Mouse (Mus musculus): ENCODE measurements around the gene Kcnh3.

Gene Kcnh3

DNA sequence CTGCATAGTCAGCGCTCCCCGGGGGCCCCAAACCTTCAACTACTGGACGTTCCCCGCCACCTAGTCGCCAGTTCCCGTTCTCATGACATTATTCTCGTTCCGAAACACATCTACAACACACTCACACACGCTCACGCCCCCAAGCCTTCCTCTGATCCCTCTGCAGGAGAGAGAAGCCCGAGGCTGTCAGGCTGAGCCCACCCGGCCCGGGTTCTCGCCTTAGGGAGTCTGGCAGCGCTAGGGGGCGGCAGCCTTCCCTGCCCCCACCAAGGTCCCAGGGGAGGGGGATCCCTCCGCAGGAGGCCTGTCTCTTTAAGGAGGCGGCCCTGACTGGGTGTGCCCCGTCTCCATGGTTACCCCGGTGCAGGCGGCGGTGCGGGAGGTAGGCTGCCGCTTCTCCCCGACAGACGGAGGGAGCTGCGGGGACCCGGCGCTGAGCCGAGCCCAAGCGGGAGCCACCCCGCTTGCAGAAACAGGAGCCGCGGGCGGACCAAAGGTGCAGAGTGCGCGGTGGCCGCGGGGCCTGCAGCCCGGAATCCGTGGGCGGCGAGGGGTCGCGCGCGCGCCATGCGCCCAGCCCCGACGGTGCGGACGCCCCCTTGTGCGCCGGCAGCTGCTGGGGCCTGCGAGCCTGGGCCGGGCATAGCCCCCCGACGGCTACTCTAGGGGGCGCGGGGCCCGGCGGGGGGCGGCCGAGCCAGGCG lies at the start of gene Kcnh3:
Gene Kcnh3 (plus strand): TSS at position 654 of the 704 bp plus-strand sequence.
- DNase-seq, result peak; percentile 62

DNA sequence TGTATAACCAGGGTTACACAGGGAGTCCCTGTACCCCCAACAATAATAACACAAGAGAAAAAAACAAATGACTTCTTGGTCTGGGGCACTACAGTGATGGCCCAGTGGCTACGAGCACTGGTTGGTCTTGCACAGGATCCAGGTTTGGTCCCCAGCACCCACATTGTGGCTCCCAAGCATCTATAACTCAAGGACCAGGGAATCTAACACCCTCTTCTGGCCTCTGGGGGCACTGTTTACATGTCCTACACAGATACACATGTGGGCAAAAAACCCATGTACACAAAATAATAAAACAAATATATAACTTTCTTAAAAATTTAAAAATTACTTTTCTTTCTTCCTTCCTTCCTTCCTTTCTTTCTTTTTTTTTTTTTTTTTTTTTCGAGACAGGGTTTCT lies 45.0 kb upstream of the Kcnh3 start:
- DNase-seq, result no peak

DNA sequence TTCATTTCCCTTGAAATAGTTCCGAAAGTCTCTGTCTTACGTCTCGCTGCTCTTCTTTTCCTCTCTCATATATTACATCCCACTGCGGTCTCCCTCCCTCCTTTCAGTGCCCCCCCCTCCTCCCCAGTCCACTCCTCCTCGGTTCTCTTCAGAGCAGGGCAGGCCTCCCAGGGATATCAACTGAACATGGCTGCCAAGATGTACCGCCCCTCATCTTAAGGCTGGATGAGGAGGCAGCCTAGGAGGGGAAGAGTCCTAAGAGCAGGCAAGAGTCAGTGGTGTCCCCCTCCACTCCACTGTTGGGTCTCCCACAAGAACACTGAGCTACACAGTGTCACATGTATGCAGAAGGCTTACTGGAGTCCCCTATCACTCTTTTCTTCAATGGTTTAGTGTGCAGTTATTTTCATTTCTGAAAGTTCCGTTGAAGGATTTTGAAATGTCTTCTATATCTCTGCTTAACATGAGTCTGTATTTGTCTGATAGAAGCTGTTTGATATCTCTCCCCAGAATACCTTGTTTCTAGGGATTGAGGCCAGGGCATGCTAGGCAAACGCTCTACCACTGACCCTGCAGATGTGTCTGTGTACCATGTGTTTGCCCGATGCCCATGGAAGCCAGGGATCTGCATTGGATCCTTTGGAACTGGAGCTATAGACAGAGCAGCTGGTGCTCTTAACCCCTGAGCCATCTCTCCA lies 40.3 kb upstream of the Kcnh3 start:
- DNase-seq, result no peak

DNA sequence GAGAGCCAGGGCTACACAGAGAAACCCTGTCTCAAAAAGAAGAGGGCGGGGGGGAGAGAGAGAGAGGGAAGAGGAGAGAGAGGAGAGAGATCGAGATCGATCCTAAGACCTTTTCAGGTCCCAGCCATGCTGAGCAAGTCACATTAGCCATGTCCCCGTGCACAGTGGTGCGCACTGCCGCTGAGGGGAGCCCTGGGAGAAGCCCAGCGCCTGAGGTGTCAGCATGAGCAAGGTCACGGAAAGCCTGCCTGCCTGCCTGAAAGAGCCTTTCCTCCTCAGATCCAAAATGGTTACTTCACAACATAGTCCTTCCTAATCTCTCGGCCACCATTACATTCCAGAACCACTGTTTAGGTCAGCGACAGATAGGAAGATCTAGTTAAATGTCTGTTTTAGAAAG lies 30.3 kb upstream of the Kcnh3 start:
- no peak for DNase-seq

DNA sequence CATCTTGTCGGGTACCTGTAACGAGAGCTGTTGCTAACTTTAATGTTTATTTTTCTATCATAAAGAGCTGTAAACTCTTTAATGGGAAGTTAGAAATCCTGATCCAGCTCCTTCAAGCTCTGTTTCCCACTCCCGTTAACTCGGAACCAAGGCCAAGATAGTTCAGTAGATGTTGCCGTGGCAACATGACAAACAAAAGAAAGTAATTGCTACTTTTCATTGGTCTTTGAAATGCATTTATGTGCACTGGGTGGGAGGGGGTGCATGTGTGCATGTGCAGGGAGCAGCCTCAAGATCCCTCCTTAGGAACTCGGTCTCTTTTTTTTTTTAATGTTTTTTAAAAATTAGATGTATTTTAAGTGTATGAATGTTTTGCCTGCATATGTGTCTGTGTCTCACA lies 29.6 kb upstream of the Kcnh3 start:
- DNase-seq, result no peak

DNA sequence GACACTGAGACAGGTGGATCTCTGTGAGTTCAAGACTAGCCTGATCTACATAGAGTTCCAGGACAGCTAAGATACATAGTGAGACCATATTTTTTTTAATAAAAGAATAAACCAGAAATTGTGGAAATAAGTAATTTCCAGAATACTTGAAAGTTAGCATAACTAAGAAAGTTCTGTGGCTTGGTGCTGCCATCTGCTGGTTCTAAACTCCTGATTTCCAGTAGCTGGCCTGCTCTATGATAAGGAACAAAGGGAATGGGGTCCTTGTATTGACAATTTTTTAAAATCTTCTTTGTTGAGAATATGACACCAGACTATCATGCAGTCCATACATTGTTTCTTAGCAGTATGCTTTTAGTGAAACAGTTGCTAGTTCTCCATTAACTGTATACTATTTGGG lies 25.9 kb upstream of the Kcnh3 start:
- DNase-seq, result peak; percentile 59

DNA sequence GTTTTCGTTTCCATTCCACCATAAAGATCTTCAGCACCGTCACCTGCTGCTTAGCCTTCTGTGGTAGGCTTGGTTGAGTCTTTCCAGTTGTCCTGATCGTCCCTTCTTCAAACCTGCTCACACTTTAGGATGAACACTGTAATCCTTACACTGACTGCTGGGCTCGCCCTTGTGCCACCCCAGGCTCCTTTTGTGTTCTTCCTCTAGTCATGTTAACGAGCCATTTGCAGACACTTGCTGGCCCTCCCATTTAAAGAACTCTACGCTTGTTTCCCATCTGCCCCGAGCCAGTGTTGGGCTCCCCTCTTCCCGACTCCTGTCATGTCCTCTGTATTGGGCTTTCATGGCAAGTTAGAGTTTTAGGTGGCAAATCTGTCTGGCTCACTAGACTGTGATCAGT lies 18.7 kb upstream of the Kcnh3 start:
- DNase-seq, result no peak

DNA sequence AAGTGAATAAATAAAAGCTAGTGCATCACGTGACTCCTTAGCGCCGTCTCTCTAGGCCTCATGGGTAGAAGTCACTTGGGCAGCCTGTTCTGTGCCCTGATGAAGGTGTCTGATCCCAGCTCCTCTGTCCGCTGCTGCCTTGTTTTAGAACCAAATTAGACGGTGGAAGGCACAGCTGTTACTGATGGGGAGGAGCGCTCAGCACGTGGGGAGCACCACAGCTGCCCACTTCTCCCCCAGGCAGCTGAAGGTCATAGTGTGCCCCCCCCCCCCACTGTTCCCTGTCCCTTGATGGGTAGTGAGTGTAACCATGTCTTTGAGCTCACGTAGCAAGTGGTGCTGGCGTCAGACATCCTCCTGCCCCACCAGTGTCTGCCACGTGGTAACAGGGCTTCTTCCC lies 11.5 kb upstream of the Kcnh3 start:
- DNase-seq, result no peak

DNA sequence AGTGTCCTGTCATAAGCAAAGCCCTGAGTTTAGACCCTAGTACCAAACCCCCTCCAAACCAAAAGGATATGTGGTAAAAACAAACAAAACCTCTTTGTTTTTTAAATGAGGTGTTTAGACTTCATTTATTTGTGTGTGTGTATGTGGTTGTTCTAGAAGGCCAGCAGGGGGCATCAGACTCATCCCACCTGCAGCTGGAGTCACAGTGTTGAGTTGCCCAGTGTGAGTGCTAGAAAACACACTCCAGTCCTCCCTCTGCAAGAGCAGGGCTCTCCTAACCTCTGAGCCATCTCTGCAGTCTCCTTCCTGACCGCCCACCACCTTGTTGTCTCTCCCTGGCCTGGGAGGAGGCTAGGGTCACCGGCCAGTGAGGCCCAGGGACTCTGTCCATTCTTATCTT lies 9.7 kb upstream of the Kcnh3 start:
- peak; percentile 20 for DNase-seq

DNA sequence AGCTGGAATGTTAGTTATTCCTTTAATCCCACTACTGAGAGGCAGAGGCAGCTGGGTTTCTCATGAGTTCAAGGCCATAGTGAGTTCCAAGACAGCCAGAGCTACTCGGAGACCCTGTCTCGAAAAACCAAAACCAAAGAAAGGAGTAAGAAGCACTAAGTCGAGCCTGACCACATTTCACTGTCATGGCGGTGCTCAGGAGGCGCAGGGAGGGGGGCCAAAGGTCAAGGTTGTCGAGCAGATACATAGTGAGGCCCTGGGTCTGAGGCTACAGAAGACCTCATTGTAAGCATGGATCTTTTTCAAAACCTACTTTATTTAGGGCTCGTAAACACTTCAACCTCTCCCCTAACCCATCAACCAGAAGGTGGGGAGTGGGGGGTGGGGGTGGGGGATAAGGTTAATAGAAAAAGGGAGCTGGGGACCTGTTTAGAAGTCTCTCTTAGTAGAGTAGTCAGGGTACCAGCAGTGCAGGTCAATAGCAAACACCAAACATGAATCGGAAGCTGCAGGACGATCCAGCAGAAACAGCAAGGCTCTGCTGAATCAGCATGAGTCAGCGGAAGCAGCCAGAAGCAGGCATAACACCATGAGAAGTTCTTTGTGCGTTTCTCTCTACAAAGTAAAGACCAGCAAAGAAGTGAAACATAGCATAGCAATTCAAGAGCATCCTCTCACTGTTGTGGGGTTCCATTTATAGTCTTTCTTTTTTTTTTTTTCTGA lies 8.8 kb upstream of the Kcnh3 start:
- no peak for DNase-seq

DNA sequence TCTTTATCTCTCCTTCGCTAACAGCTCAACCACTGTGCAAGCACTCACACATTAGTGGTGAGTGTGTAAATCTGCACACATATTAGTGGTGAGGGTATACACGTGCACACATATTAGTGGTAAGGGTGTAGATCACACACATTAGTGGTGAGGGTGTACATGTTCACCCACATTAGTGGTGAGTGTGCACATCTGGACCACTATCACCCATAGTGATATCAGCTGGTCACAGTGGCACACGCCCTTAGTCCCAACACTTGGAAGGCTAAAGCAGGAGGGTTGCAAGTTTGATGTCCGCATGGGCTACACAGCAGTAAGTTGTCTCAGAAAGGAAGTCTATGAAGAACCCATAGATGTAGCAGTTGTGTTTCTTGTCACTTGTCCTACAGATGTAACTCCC lies 7.0 kb upstream of the Kcnh3 start:
- DNase-seq, result no peak

DNA sequence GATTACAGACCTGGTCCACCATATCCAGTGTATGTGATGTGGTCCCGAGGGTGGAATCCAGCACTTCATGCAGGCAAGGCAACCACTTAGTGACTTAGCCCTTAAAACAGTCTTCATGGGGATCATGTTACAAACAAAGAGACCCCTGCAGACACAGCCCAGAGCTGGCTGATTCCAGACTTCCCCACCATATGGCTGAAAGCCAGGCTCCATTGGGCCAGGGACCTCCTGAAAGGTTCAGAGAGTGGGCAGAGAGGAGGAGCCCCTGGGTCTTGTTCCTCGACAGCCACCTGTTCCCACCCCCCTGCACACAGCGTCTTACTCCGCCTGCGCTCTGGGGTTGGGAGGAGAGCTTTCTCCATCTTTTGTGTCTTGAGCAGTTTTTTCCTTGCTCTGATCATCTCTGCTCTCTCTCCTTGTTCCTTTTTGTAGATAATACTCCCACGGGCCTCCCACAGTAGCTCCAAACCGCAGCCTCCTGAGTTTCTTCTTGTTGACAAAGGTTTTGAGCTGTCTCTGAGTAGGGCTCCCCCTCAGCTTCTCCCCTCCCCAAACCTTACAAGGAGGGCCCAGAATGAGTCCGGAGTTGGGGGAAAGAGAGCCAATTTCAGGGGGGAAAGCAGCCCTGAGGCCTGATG lies 3.2 kb upstream of the Kcnh3 start:
- DNase-seq, result no peak

DNA sequence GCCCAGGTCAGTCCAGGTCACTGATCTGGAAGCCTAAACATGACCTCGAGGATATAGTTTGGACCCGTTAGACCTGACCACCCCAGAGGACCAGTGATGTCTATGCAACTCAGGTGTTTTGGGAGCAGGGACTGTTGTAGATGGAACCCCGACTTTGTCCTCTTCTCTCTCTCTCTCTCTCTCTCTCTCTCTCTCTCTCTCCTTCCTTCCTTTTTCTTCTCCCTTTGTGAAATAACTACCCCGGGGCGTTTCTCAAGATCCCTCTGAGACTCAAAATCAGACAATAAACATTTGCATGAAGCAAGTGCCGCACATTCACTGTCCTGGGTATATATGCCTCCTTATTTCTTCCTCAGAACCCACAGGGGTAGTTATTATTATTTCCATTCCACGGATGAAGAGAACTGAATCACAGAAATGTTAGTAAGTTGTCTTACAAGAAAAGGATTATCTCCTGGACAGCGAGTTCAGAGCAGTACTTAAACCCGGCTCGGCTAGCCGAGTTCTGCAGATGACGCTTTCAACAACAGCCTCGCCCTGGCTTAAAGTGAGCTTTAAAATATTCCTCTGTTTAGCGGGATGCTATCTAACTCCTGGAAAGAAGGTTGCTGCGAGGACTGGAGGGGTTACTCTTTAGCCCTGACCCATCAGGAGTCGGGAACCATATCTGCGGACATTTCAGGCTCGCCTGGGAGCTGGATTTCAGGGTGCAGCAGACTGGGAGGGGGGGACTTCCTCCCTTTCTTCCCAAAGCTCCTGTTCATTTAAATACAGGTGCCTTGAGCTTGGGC lies 1.7 kb upstream of the Kcnh3 start:
- DNase-seq, result no peak

DNA sequence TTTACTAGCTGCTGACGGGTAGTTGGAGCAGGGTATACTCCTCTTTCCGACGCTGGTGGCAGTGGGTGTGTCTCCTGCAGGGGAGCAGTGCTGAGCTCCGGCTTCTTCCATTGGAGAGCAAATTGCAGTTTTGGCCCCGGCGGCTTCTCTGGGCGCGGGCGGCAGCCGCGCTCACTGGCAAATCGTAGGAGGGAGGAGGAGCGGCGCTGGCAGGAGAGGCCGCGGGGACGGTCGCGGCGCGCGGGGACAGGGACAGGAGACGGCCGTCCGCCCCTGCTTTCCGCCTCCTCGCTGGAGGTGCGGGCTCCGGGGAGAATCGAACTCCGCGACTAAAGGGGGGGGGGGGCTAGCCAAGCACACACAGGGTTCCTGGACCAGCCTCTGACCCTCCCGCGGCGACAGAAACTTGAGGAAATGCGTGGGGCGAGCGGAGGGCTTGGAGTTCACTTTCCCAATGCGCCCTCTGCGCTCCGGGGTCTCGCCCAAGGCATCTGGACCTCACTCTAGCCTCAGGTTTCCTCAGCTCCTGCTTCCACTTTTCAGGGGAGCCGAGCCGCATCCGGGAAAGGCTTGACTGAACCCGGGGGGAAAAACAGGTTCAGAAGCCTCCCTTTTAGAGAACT lies 965 bp upstream of the Kcnh3 start:
- DNase-seq, result peak; percentile 43

DNA sequence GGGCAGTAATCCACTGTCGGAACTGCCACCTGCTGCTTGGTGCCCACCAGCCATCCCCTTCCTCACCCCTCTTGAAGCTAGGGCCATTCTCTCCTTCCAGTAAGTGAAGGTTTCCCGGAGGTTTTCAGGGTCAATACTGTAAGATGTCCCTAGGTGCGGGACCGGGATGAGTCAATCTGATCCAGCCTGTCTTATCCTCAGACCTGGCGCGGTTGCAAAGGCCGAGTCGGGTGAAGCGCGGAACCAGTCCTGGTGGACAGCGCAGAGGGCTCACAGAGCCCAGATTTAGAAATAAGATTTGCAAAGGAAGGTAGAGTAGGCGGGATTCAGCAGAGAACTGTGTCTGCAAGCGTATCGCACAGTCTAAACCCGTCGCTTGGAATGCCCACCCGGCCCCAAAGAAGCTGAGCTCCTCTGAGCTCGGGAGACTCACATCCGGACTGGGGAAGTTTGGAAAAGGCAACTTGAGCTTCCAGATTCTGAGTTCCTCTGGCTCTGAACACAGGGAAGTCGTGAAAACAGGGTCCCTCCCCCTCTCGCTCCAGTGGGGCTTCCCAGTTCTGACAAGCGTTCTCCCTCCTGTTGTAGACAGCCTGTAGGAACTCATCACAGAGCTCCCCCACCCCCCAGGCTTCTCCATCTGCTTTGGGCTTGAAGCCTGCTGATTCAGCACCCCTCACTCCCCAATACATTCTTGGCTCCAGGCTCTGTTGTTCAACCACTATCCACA lies 585 bp downstream of the Kcnh3 start:
- DNase-seq, result no peak

DNA sequence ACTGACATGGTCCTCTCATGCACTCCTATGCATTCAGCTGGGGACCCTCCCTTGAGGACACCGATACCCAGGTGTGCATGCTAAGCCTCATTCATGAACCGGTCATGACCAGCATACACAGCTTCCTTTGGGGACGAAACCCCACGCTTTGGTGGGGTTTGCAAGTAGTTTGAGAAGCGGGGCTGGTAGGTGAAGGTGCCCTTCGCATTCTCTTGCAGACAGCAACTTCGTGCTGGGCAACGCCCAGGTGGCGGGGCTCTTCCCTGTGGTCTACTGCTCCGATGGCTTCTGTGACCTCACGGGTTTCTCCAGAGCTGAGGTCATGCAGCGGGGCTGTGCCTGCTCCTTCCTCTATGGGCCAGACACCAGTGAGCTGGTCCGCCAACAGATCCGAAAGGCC lies 1.4 kb downstream of the Kcnh3 start:
- DNase-seq, result no peak

DNA sequence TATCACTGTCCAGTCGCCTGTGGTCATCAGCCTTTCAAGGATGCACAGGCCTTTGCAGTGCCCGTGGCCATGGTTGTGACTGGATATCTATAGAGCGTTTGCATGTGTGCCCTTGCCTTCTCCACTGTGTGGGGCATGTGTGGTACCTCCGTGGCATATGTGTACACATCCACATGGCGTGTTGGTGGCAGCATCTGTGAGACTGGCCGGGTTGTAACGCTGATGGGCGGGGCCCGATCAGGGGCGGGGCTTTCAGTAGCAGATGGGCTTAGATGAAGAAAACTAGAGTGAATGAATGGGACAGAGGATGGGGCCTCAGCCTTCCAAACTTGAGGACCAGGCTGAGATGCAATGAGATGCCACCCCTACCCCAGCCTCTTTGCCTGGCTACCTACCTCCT lies 7.3 kb downstream of the Kcnh3 start:
- no peak for DNase-seq

DNA sequence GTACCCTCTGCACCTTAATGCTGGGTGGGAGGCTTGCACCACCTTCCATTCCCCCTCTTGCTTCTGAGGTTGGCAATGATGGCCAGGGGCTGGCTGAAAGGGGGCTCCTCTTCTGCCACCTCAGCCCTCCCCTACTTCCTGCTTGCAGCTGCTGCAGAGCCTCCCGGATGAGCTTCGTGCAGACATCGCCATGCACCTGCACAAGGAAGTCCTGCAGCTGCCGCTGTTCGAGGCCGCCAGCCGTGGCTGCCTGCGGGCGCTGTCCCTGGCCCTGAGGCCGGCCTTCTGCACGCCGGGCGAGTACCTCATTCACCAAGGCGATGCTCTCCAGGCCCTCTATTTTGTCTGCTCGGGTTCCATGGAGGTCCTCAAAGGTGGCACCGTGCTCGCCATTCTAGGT lies 9.1 kb downstream of the Kcnh3 start:
- DNase-seq, result no peak

DNA sequence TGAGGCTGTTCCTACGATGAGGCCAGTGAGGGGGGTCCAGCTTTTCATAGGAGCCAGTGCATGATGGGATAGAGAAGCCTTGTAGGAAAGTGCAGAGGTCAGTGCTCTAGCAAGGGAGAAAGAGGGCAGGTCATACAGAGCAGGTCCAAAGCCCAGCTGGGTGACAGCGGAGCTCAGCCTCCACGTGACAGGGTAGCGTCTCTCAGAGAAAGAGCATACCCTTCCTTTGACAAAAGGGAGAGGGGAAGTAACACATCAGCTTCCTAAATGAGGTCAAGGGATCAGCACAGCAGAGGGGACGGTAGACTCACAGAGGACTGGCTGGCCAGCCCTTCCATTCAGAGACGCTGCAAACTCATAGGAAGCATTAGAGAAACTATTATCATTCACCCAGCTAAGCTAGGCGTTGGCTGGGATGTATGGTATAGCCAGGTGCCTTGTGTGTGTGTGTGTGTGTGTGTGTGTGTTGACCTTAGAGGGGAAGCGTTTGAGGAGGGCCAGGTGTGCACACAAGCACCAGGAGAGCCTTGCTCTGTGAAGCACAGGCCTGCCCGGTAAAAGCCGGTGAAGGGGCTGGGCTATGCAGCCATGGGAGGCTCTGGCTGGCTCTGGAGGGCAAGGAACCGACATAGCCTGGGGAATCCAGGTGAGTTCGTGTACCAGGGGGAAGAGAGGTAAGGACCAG lies 9.8 kb downstream of the Kcnh3 start:
- DNase-seq, result no peak

DNA sequence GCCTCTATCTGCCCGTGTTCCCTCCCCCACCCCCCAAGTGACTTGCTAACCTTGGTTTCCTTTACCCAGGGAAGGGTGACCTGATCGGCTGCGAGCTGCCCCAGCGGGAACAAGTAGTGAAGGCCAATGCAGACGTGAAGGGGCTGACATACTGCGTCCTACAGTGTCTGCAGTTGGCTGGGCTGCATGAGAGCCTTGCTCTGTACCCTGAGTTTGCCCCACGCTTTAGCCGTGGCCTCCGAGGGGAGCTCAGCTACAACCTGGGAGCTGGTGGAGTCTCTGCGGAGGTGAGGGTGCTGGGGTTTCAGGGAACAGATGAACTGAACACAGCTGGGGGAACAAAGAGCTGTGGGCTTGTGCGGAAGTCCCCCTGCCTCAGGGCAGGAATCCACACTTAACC lies 13.3 kb downstream of the Kcnh3 start:
- DNase-seq, result no peak

DNA sequence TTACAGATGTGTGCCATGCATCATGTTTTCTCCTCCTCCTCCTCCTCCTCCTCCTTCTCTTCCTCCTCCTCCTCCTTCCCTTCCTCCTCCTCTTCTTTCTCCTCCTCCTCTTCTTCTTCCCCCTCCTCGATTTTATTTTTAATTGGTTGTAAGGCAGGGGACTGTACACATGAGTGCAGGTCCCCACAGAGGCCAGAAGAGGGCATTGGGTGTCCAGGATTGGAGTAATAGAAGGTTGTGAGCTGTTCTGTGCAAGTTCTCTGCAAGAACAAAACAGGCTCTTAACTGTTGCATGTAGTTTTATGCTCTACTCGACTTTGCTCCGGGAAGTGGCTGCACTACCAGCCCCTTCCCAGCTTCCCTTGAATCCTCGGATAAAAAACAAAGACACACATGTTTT lies 15.5 kb downstream of the Kcnh3 start:
- no peak for DNase-seq
